In the genomic region with DNA sequence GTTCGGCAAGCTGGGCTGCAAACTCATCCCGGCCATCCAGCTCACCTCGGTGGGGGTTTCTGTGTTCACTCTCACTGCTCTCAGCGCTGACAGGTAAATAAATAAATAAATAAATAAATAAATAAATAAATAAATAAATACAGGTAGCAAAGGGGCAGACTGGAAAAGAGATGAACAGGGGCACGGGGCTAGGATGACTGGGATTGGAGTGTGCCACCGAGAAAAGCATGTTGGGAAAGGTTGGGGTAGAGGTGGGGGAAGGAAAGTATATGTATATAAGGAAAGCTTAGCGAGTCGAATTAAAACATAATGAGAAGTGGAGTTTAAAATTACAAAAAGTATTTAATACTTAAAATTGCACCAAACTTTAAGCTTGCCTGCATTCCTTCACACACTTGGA, we compare ENCODE assay signal across 10 mouse cellular contexts. TPM values are rescaled to one million over a fixed set of nuclear protein-coding genes. Genes with fewer than 3 reads are reported as not detected.
A peak's percentile ranks its signal among the peaks of the same experiment; 100 is the strongest.
DNase-seq lines count a peak whose midpoint lies in the region; ATAC-seq and TF ChIP-seq lines count a peak whose summit lies in the region.
"Had no signal": no experiment of that assay in that cellular context is flagged by ENCODE, and none has a peak within 500 bp of the region (broad histone marks: within the 10 kb centered on the region; RNA-seq: fewer than 3 reads in every experiment).

No protein-coding gene starts in this region.

- H3K4me1 ChIP-seq in kidney, postnatal 0 days (replicated peaks; ENCODE audit: insufficient read depth, low read length) = no peaks in the 10 kb centered on the region
- H3K4me1 ChIP-seq in embryonic facial prominence, embryonic 15.5 days = no peaks in the 10 kb centered on the region
- H3K4me1 ChIP-seq in hindbrain, postnatal 0 days (ENCODE audit: insufficient read depth, low read length) = no peaks in the 10 kb centered on the region
- H3K4me1 ChIP-seq in neural tube, embryonic 12.5 days = peaks cover 5% of the 10 kb centered on the region; the same call in 1 of the 2 replicates

- ATAC-seq in kidney, postnatal 0 days (replicated peaks; ENCODE audit: low FRiP score, low read depth) = no peak
- no peak for ATAC-seq in embryonic facial prominence, embryonic 15.5 days (ENCODE audit: insufficient number of reproducible peaks, low FRiP score, low TSS enrichment, low read depth)
- no peak for ATAC-seq in hindbrain, postnatal 0 days
- no peak for ATAC-seq in neural tube, embryonic 12.5 days (ENCODE audit: low FRiP score, low read depth)

- 21% methylated on average over 8 of the region's 8 CpGs for WGBS in kidney, postnatal 0 days
- WGBS in embryonic facial prominence, embryonic 15.5 days = 22% methylated on average over 8 of the region's 8 CpGs
- 20% methylated on average over 8 of the region's 8 CpGs for WGBS in hindbrain, postnatal 0 days
- 20% methylated on average over 8 of the region's 8 CpGs for WGBS in neural tube, embryonic 12.5 days

- no peak for TF ChIP-seq CTCF in kidney, postnatal 0 days (IDR thresholded peaks at IDR 0.05; ENCODE audit: low read depth)
- TF ChIP-seq CTCF in hindbrain, postnatal 0 days (IDR thresholded peaks at IDR 0.05; ENCODE audit: low read depth) = no peak

- H3K9me3 ChIP-seq in kidney, postnatal 0 days (replicated peaks; ENCODE audit: low read length) = no peaks in the 10 kb centered on the region
- H3K9me3 ChIP-seq in embryonic facial prominence, embryonic 15.5 days (replicated peaks) = no peaks in the 10 kb centered on the region
- H3K9me3 ChIP-seq in hindbrain, postnatal 0 days (ENCODE audit: low read length) = no peaks in the 10 kb centered on the region
- H3K9me3 ChIP-seq in neural tube, embryonic 12.5 days = no peaks in the 10 kb centered on the region

- H3K4me2 ChIP-seq in kidney, postnatal 0 days (ENCODE audit: low read length) = peak overlapping the region; percentile 51
- peak overlapping the region; percentile 69 for H3K4me2 ChIP-seq in embryonic facial prominence, embryonic 15.5 days (replicated peaks)
- peak overlapping the region; percentile 96 for H3K4me2 ChIP-seq in hindbrain, postnatal 0 days (ENCODE audit: low read depth, low read length)
- H3K4me2 ChIP-seq in neural tube, embryonic 12.5 days (replicated peaks) = peak overlapping the region; percentile 73

- H3K9ac ChIP-seq in kidney, postnatal 0 days (ENCODE audit: low read depth, low read length) = no peak overlapping the region
- H3K9ac ChIP-seq in embryonic facial prominence, embryonic 15.5 days = no peak overlapping the region
- no peak overlapping the region for H3K9ac ChIP-seq in hindbrain, postnatal 0 days (replicated peaks; ENCODE audit: low read length)
- H3K9ac ChIP-seq in neural tube, embryonic 12.5 days = no peak overlapping the region

- H3K27ac ChIP-seq in kidney, postnatal 0 days = no peak overlapping the region
- no peak overlapping the region for H3K27ac ChIP-seq in embryonic facial prominence, embryonic 15.5 days (replicated peaks)
- no peak overlapping the region for H3K27ac ChIP-seq in hindbrain, postnatal 0 days
- no peak overlapping the region for H3K27ac ChIP-seq in neural tube, embryonic 12.5 days

- DNase-seq in kidney, postnatal 0 days (ENCODE audit: low spot score) = no peak
- DNase-seq in kidney, postnatal 25 days = no peak
- no peak for DNase-seq in hindbrain, postnatal 0 days (ENCODE audit: low spot score)
- no peak for DNase-seq in Muller cell, postnatal 12 days (ENCODE audit: inconsistent ontology term)
- DNase-seq in urinary bladder, postnatal 4 days (ENCODE audit: low spot score in 2 of 2) = no peak
- no peak for DNase-seq in c-Kit-positive CD71-positive TER-119-positive erythroid progenitor cells, embryonic 14.5 days (ENCODE audit: low spot score)

- no peaks in the 10 kb centered on the region for H3K36me3 ChIP-seq in kidney, postnatal 0 days (ENCODE audit: insufficient read depth, low read length)
- no peaks in the 10 kb centered on the region for H3K36me3 ChIP-seq in embryonic facial prominence, embryonic 15.5 days
- no peaks in the 10 kb centered on the region for H3K36me3 ChIP-seq in hindbrain, postnatal 0 days (ENCODE audit: insufficient read depth, low read length)
- H3K36me3 ChIP-seq in neural tube, embryonic 12.5 days = no peaks in the 10 kb centered on the region

- H3K27me3 ChIP-seq in kidney, postnatal 0 days (ENCODE audit: insufficient read depth, low read length) = peaks cover 9% of the 10 kb centered on the region
- peaks cover 19% of the 10 kb centered on the region for H3K27me3 ChIP-seq in embryonic facial prominence, embryonic 15.5 days
- H3K27me3 ChIP-seq in hindbrain, postnatal 0 days (ENCODE audit: insufficient read depth, low read length) = no peaks in the 10 kb centered on the region
- H3K27me3 ChIP-seq in neural tube, embryonic 12.5 days (replicated peaks) = peaks cover 6% of the 10 kb centered on the region; the same call in 1 of the 2 replicates

- no peak overlapping the region for H3K4me3 ChIP-seq in kidney, postnatal 0 days (replicated peaks; ENCODE audit: low read depth, low read length)
- peak overlapping the region; percentile 40 for H3K4me3 ChIP-seq in embryonic facial prominence, embryonic 15.5 days (replicated peaks)
- H3K4me3 ChIP-seq in hindbrain, postnatal 0 days (ENCODE audit: low read length) = peak overlapping the region; percentile 43
- peak overlapping the region; percentile 33; the same call in 1 of the 2 replicates for H3K4me3 ChIP-seq in neural tube, embryonic 12.5 days

RNA-seq across cellular contexts. Expression of a gene that starts 42.6 kb away (rescaled TPM):
- not detected in 2 replicates for polyA plus RNA-seq in kidney, postnatal 0 days (2015; fragmentation: Nextera tagmentation; extraction: Ambion mirVana)
- 0.28 TPM in 1 of 2 replicates, not detected in the other for polyA plus RNA-seq in embryonic facial prominence, embryonic 15.5 days (2015; fragmentation: Nextera tagmentation; extraction: Ambion mirVana)
- 0.29 TPM in 1 of 2 replicates, not detected in the other for total RNA-seq in hindbrain, postnatal 0 days (2014; rRNA removed)
- not detected in 2 replicates for polyA plus RNA-seq in hindbrain, postnatal 0 days (2015; fragmentation: Nextera tagmentation; extraction: Ambion mirVana)
- not detected in 2 replicates for polyA plus RNA-seq in neural tube, embryonic 12.5 days (2016; fragmentation: Nextera tagmentation; extraction: Ambion mirVana)
- total RNA-seq: granulocyte monocyte progenitor cell, adult 5-6 weeks; left cerebral cortex, postnatal 14 days had no signal

RNA-seq across cellular contexts. Expression of a gene that starts 55.2 kb away (rescaled TPM):
- 0.31 and 0.43 TPM in 2 replicates for polyA plus RNA-seq in kidney, postnatal 0 days (2015; fragmentation: Nextera tagmentation; extraction: Ambion mirVana)
- 0.28 and 0.56 TPM in 2 replicates for polyA plus RNA-seq in embryonic facial prominence, embryonic 15.5 days (2015; fragmentation: Nextera tagmentation; extraction: Ambion mirVana)
- total RNA-seq in hindbrain, postnatal 0 days (2014; rRNA removed) = 2.4 and 2.7 TPM in 2 replicates
- 2.4 TPM in 2 replicates for polyA plus RNA-seq in hindbrain, postnatal 0 days (2015; fragmentation: Nextera tagmentation; extraction: Ambion mirVana)
- 0.30 and 0.40 TPM in 2 replicates for polyA plus RNA-seq in neural tube, embryonic 12.5 days (2016; fragmentation: Nextera tagmentation; extraction: Ambion mirVana)
- total RNA-seq: granulocyte monocyte progenitor cell, adult 5-6 weeks had no signal

RNA-seq across cellular contexts. Expression of a gene that starts 55.3 kb away (rescaled TPM):
- polyA plus RNA-seq in kidney, postnatal 0 days (2015; fragmentation: Nextera tagmentation; extraction: Ambion mirVana) = 101 and 112 TPM in 2 replicates
- 88.9 and 89.9 TPM in 2 replicates for polyA plus RNA-seq in embryonic facial prominence, embryonic 15.5 days (2015; fragmentation: Nextera tagmentation; extraction: Ambion mirVana)
- 82.2 and 87.0 TPM in 2 replicates for total RNA-seq in hindbrain, postnatal 0 days (2014; rRNA removed)
- 182 and 191 TPM in 2 replicates for polyA plus RNA-seq in hindbrain, postnatal 0 days (2015; fragmentation: Nextera tagmentation; extraction: Ambion mirVana)
- polyA plus RNA-seq in neural tube, embryonic 12.5 days (2016; fragmentation: Nextera tagmentation; extraction: Ambion mirVana) = 193 and 213 TPM in 2 replicates
